Mouse (Mus musculus) cerebellum, postnatal 10 days (tissue): ENCODE measurements around the gene Hrasls5.

Experiments used
- DNase-seq, 2 experiments: peaks; one replicate each; pipeline ENCODE4 v3.0.0; 2021; ENCODE audit warnings: mixed read lengths in 2 of 2

Gene Hrasls5

DNA sequence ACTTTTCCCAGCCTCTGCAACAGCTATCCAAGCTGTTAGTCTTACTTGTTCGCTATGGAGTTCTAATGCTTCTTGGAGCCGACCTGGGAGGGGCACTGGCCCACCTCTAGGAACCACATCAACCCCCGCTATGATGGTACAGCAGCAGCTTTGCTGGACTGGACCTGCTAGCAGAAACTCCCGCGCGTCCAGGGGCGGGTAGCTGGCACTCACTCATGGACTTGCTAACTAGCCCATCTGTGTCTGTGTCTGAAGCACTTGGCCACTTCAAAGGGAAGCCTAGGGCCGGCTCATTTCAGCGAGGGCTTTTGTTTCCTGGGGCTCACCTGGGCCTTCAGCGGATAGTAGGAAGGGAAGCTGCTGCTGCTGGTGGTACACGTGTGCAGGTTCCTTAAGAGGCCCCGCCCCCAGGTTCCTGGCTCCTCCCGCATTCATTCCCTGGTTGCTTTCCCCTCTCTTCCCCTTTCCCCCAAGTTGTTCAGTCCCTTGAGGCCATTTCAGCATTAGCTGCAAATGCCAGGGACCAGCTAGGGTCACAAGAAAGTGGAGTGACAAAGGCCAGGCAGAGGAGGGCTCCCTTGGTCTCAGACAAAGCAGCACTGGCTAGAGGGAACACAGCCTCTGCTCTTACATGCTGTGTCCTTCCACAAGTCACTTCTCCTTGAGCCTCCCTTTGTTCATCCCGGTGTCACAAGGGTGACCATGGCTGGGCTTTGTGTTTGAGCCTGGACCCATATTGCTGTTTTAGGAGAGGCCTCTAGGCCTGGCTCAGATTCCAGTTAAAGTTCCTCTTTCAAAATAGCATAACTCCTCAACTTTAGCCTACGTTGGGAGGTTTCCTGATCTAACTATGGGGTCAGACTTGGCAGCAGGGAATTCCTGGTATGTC is 5.3 kb upstream of the Hrasls5 start, which contains the start of gene Lgals12:
TSS of gene Lgals12 (minus strand) at position 393 of the 889 bp plus-strand sequence.
- peak; percentile 73 to 82 for DNase-seq

DNA sequence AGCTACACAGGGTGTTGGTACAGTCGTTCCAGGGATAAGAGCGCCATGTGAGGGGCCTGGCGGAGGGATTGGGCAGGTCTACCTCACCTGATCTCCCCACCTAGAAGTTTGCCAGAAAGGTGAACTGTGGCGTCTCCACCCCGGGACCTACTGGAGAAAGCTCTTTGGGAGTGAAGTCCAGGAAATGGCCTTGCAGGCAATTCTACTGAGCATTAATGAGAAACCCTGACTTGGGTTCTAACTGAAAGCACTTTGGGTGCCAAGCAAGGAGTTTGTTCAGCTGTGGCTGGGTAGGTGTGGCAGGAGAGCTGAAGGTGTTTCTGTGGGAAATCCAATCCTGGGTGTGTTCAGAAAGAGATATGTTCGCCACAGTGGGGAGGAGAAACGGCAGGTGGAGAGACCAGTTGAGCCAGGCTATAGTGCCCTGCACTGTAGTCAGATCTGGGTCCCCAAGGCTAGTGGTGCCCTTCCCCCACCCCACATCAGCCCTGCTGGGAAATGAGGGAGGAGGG is 4.6 kb upstream of the Hrasls5 start:
- no peak for DNase-seq

DNA sequence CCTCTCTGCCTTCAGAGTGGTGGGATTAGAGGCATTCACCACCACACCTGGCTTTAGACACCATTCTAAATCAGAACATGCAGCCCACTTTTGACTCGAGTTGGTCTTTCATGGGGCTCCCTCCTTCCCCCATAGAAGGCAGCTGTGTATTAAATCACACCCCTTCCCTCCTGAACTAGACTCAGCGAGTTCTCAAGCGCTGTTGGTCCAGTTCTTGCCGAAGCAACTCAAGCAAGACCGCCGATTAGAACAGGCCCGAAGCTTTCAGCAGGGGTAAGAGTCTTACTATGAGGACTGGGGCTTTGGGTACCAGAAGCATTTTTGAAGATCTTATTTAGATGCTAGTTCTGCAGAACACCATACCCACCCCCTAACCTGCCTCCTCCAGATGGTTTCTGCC is 810 bp downstream of the Hrasls5 start:
- DNase-seq, result no peak

DNA sequence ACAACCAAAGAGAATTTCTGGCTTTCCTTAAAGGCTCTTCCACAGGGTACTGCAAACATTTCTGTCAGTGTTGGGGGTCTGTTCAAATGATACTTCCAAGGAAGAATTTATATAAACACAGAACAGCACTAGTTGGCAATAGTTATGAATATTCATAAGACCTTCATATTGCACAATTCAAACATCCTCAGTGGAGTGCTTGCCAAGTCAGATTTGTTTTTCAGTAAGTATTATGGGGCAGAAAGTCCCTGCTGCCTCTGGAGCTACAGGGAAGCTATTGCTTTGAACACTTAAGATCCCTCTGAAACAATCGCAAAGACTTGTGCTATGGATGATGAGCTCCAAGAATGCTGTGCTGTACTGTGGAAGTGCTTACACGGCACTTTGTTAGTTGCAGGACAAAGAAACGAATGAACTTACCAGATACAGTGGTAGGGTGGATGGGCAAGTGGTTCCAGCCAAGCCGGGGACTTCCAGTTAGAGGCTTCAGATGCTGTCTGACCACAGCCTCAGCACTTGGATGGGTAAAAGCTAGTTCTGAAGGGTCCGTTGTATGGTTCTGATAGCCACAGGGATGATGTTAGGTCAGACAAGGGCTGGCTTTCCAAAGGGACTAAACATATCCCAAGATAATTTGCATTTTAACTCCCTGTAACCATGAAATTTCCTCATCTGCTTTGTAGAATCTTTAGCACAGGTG is 4.0 kb downstream of the Hrasls5 start:
- no peak for DNase-seq

DNA sequence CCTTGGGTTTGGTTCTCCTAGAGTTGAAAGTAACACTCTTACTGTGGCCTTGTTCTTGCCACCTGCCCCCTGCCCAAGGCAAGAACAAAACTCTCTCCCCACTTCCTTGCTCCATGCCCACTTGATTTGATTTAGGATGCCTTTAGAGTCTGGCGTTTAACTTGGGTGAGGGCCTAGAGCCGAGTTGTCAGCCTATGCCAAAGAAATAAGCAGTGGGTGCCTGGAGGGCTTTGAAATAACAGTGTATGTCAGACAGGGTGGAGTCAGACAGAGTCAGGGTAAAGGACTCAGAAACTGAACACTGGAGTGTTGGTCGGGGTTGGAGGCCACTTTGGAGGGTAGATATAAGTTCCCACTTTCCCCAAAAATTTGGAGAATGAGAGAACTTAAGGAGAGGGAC is 4.7 kb downstream of the Hrasls5 start:
- DNase-seq, result no peak

DNA sequence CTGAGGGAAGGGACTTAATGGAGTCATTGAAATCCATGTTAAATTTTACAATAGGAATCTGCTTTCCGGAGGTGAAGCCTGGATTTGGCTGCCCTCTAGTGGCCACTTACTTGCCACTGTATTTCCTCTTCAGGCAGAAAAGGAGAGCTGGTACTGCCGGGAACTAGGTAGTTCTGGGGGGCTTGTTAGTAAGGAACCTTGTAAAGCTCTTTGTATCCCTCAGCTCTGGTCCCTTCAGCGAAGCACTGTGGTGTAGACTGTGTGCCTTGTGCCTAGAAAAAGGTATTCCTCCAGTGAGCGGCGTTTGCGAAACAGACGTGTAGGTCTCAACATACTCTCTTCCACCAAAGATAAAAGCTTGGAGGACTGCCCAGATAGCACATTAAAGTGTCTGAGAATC is 5.4 kb downstream of the Hrasls5 start:
- DNase-seq, result peak; percentile 84 to 89

DNA sequence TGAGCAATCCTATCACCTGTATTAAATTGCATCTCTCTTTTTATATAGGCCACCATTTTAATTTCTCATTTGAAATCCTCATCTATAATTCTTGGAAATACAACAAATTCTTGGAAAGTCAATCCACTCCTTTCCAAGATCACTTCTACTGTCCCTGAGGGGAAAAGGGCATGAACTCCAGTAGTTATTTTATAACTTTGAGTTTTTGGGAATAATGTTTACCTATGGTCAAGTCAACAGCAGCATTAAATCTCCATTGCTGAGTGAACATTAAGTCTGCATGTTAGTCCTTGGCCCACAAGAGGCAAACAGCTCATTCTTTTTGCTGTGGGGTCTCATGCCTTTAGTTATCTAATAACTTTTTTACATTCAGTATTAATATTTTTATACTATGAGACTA is 20.7 kb downstream of the Hrasls5 start:
- no peak for DNase-seq

DNA sequence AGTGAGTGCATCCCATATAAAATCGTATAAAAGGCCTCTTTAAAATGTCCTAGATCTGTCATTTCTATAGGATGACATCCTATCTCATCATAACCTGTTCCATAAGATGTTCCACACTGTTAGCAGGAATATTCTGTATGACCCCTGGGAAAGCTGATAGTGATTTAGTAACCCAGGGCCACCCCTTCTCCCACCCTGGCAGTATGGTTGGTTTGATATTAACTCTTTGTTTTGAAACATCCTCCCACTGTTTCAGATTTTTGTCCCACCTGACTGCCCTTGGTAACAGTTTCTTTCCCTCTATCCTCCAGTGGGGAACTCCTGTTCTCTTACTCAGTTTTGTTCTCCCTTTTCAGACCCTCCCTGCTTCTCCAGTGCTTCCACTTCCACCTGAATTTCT is 21.4 kb downstream of the Hrasls5 start:
- no peak for DNase-seq

DNA sequence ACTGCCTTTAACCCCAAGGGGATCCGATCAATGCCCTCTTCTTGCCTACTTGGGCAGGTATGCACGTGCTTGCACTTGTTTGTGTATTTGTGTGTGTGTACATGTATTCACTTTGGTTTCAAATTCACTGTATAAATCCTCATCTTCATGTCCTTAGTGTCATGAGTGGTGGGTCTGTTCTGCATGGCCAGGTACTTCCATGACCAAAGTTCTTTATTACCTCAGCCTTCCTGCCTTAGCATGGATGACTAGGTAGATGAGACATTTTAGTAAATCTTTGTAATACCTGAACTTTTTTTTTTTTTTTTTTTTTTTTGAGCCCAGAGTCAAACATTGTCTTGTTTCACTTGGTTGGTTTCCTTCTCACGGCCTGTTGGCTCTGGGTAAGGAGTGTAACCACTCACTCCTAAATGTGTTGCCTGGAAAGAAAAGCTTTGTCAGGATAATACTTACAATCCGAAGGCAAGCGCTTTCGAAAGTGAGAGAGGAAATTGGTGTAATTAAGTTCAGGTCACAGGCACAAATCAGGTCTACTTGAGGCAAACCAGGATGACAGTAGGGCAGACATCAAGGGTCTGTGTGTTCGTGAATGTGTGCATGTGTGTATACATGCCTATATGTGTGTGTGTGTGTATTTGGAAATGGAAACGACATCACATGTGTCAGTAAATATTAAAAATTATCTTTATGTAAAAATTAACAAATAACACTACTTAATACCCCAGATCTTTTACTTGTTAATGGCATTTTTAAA is 36.7 kb downstream of the Hrasls5 start:
- DNase-seq, result no peak

DNA sequence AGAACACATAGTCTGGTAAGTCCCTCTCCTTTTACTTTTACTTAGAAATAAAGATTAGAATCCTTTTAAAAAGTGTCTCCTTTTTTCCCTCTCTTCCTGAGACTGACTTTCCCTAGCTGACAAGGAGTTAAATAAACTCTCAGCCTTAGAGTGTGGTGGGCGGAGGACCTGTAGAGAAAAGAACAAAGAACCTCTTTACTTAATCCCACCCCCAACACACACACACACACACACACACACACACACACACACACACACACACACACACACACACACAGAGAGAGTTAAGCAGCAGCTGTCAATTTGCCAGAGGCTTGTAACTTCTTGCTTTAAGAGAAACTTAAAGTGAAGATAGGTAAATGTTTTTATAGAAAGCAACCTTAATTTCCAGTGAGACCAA is 59.7 kb downstream of the Hrasls5 start:
- DNase-seq, result no peak

DNA sequence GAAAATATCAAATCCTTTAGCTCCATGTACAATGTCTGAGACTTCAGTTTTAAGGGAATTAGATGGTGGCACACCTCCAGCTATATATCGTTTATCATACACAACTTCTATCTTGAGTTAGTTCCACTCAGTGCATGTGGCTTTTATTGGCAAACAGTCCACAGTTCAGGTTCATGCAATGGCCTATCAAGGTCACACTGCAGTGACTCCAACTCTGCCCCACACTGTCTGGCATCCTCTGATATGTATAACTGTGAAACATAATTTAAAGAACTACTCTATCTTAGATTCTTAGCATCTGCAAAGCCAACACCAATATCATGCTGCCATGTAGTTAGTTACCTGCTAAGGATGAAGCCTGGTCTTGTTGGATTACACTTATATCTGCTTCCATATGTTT is 75.6 kb downstream of the Hrasls5 start:
- no peak for DNase-seq
